Mouse (Mus musculus): ENCODE results near the gene Prcd. TPM values are rescaled to one million over a fixed set of nuclear protein-coding genes. Genes with fewer than 3 reads are reported as not detected.
"Not testable (repeated sequence)": the region's sequence is repeated elsewhere in the genome, so short reads cannot be mapped to it uniquely, and the experiment has no call there.

Prcd gene
- total RNA-seq (2015) (0.80 TPM in 1 of 2 replicates, not detected in the other), total RNA-seq (2017) (not detected in 2 replicates)

- no peak for ATAC-seq (ENCODE audit: poor library complexity, severe bottlenecking)
Measured at GRCm38 (mm10) chr11:116653234-116653633, at the start of gene Prcd. Prcd (plus strand) TSS chr11:116653534.

GRCm38 (mm10) chr11:116604097-116604496, 49.2 kb upstream of the Prcd start:
- ATAC-seq (ENCODE audit: poor library complexity, severe bottlenecking): no peak

GRCm38 (mm10) chr11:116607717-116608116, 45.6 kb upstream of the Prcd start:
- 0 out of 2 replicates have a peak, but pooled peaks have one; percentile 16 for ATAC-seq (ENCODE audit: poor library complexity, severe bottlenecking)

GRCm38 (mm10) chr11:116609965-116610630, 43.2 kb upstream of the Prcd start:
- ATAC-seq (ENCODE audit: poor library complexity, severe bottlenecking): no peak

GRCm38 (mm10) chr11:116611168-116611567, 42.2 kb upstream of the Prcd start:
- not testable (repeated sequence) for ATAC-seq (ENCODE audit: poor library complexity, severe bottlenecking)

- ATAC-seq (ENCODE audit: poor library complexity, severe bottlenecking): no peak
Measured at GRCm38 (mm10) chr11:116611883-116612282, 41.5 kb upstream of the Prcd start.

- no peak for ATAC-seq (ENCODE audit: poor library complexity, severe bottlenecking)
Measured at GRCm38 (mm10) chr11:116612554-116612953, 40.8 kb upstream of the Prcd start.

- ATAC-seq (ENCODE audit: poor library complexity, severe bottlenecking): no peak
Measured at GRCm38 (mm10) chr11:116613234-116613633, 40.1 kb upstream of the Prcd start.

GRCm38 (mm10) chr11:116615735-116616437, 37.4 kb upstream of the Prcd start:
- peak; percentile 71 for ATAC-seq (ENCODE audit: poor library complexity, severe bottlenecking)

GRCm38 (mm10) chr11:116616438-116617118, 36.8 kb upstream of the Prcd start:
- ATAC-seq (ENCODE audit: poor library complexity, severe bottlenecking): peak; percentile 71

- ATAC-seq (ENCODE audit: poor library complexity, severe bottlenecking): no peak
Measured at GRCm38 (mm10) chr11:116617641-116618040, 35.7 kb upstream of the Prcd start.

GRCm38 (mm10) chr11:116618666-116619065, 34.7 kb upstream of the Prcd start:
- ATAC-seq (ENCODE audit: poor library complexity, severe bottlenecking): no peak

GRCm38 (mm10) chr11:116619156-116619555, 34.2 kb upstream of the Prcd start:
- ATAC-seq (ENCODE audit: poor library complexity, severe bottlenecking): no peak

GRCm38 (mm10) chr11:116619561-116619960, 33.8 kb upstream of the Prcd start:
- ATAC-seq (ENCODE audit: poor library complexity, severe bottlenecking): no peak

- no peak for ATAC-seq (ENCODE audit: poor library complexity, severe bottlenecking)
Measured at GRCm38 (mm10) chr11:116620073-116620472, 33.3 kb upstream of the Prcd start.

GRCm38 (mm10) chr11:116620559-116621253, 32.6 kb upstream of the Prcd start:
- ATAC-seq (ENCODE audit: poor library complexity, severe bottlenecking): no peak

GRCm38 (mm10) chr11:116621258-116621704, 32.1 kb upstream of the Prcd start:
- ATAC-seq (ENCODE audit: poor library complexity, severe bottlenecking): no peak

GRCm38 (mm10) chr11:116623281-116624124, 29.8 kb upstream of the Prcd start:
- peak; percentile 11 for ATAC-seq (ENCODE audit: poor library complexity, severe bottlenecking)

- peak; percentile 86 for ATAC-seq (ENCODE audit: poor library complexity, severe bottlenecking)
Measured at GRCm38 (mm10) chr11:116624131-116624832, 29.1 kb upstream of the Prcd start.
